Comparison of ENCODE assay signal across 8 mouse cellular contexts in genomic region chr11:94159911-94160415, GRCm38 (mm10). TPM values are rescaled to one million over a fixed set of nuclear protein-coding genes. Genes with fewer than 3 reads are reported as not detected.
A peak's percentile ranks its signal among the peaks of the same experiment; 100 is the strongest.
DNase-seq lines count a peak whose midpoint lies in the region; ATAC-seq and TF ChIP-seq lines count a peak whose summit lies in the region.

No protein-coding gene starts in this region.

- TF ChIP-seq CTCF in lung, adult 2 months (IDR thresholded peaks at IDR 0.05; ENCODE audit: insufficient read depth, low read length): no peak

- H3K9ac ChIP-seq in lung, embryonic 15.5 days: no peak overlapping the region
- H3K9ac ChIP-seq in limb, embryonic 11.5 days (ENCODE audit: low read length): peak overlapping the region; percentile 43
- H3K9ac ChIP-seq in stomach, embryonic 16.5 days (ENCODE audit: low read length): peak overlapping the region; percentile 58

- no peak overlapping the region; the same call in 1 of the 2 replicates for H3K4me3 ChIP-seq in lung, embryonic 15.5 days
- H3K4me3 ChIP-seq in lung, adult 2 months (replicated peaks; ENCODE audit: extremely low read depth, low read depth, low read length): no peak overlapping the region
- peak overlapping the region; percentile 11 for H3K4me3 ChIP-seq in limb, embryonic 11.5 days (ENCODE audit: low read depth, low read length)
- H3K4me3 ChIP-seq in stomach, embryonic 16.5 days (replicated peaks; ENCODE audit: low read length): no peak overlapping the region

- H3K4me2 ChIP-seq in lung, embryonic 15.5 days: peak overlapping the region; percentile 45
- peak overlapping the region; percentile 49 for H3K4me2 ChIP-seq in limb, embryonic 11.5 days (ENCODE audit: low read depth, severe bottlenecking)
- H3K4me2 ChIP-seq in stomach, embryonic 16.5 days (ENCODE audit: low read depth, low read length): peak overlapping the region; percentile 52; the same call in 1 of the 2 replicates

- H3K36me3 ChIP-seq in lung, embryonic 15.5 days: no peaks in the 10 kb centered on the region
- no peaks in the 10 kb centered on the region for H3K36me3 ChIP-seq in limb, embryonic 11.5 days (ENCODE audit: control insufficient read depth, insufficient read depth, low read length)
- H3K36me3 ChIP-seq in stomach, embryonic 16.5 days (ENCODE audit: control insufficient read depth, insufficient read depth, low read length): no peaks in the 10 kb centered on the region

- H3K27ac ChIP-seq in lung, embryonic 15.5 days: peak overlapping the region; percentile 68
- H3K27ac ChIP-seq in limb, embryonic 11.5 days (replicated peaks; ENCODE audit: low read depth, low read length): peak overlapping the region; percentile 61
- H3K27ac ChIP-seq in stomach, embryonic 16.5 days (ENCODE audit: low read length): peak overlapping the region; percentile 96

- WGBS in lung, embryonic 15.5 days: 52% methylated on average over 7 of the region's 7 CpGs
- WGBS in lung, adult 2 months: 64% methylated on average over 7 of the region's 7 CpGs
- 36% methylated on average over 7 of the region's 7 CpGs for WGBS in limb, embryonic 11.5 days
- 50% methylated on average over 7 of the region's 7 CpGs for WGBS in stomach, embryonic 16.5 days

- no peak for TF ChIP-seq POLR2A in lung, adult 2 months (IDR thresholded peaks at IDR 0.05; ENCODE audit: borderline replicate concordance, extremely low read depth, low read depth, low read length)

- no peaks in the 10 kb centered on the region for H3K27me3 ChIP-seq in lung, embryonic 15.5 days
- H3K27me3 ChIP-seq in limb, embryonic 11.5 days (ENCODE audit: control insufficient read depth, insufficient read depth, low read length): no peaks in the 10 kb centered on the region
- H3K27me3 ChIP-seq in stomach, embryonic 16.5 days (ENCODE audit: control insufficient read depth, insufficient read depth, low read length): no peaks in the 10 kb centered on the region

- peak; percentile 2; the same call in 1 of the 2 replicates for ATAC-seq in cerebellum, adult (ENCODE audit: insufficient number of reproducible peaks, low FRiP score, low TSS enrichment)
- ATAC-seq in lung, embryonic 15.5 days (ENCODE audit: borderline replicate concordance, extremely low read depth, low FRiP score, low TSS enrichment): no peak
- ATAC-seq in limb, embryonic 11.5 days (ENCODE audit: insufficient number of reproducible peaks, low FRiP score, low TSS enrichment, low read depth): no peak
- no peak for ATAC-seq in stomach, embryonic 16.5 days (ENCODE audit: insufficient read depth, low FRiP score)
- ATAC-seq in megakaryocyte-erythroid progenitor cell, adult 5-6 weeks (replicated peaks; ENCODE audit: low FRiP score, low TSS enrichment, poor library complexity, severe bottlenecking): no peak

- H3K9me3 ChIP-seq in lung, embryonic 15.5 days: no peaks in the 10 kb centered on the region
- no peaks in the 10 kb centered on the region for H3K9me3 ChIP-seq in limb, embryonic 11.5 days (ENCODE audit: control insufficient read depth, low read length)
- H3K9me3 ChIP-seq in stomach, embryonic 16.5 days (replicated peaks; ENCODE audit: control insufficient read depth, low read length): no peaks in the 10 kb centered on the region

- no peak for DNase-seq in cerebellum, adult 8-10 months
- no peak for DNase-seq in lung, adult 2 months
- DNase-seq in limb, embryonic 11.5 days (ENCODE audit: low spot score): peak; percentile 35
- DNase-seq in cerebellum, postnatal 10 days: no peak

- H3K4me1 ChIP-seq in lung, embryonic 15.5 days: peaks cover 33% of the 10 kb centered on the region
- peaks cover 11% of the 10 kb centered on the region; the same call in 1 of the 2 replicates for H3K4me1 ChIP-seq in lung, adult 2 months (ENCODE audit: control insufficient read depth, insufficient read depth, low read length)
- peaks cover 26% of the 10 kb centered on the region for H3K4me1 ChIP-seq in limb, embryonic 11.5 days (ENCODE audit: control insufficient read depth, insufficient read depth, low read length)
- H3K4me1 ChIP-seq in stomach, embryonic 16.5 days (ENCODE audit: control insufficient read depth, insufficient read depth, low read length): peaks cover 39% of the 10 kb centered on the region

RNA-seq across cellular contexts. Expression of gene Tob1, which starts 51.3 kb away (rescaled TPM):
- polyA plus RNA-seq in lung, embryonic 15.5 days (2015; fragmentation: Nextera tagmentation; extraction: Ambion mirVana): 26.1 and 26.5 TPM in 2 replicates
- 27.9 and 37.2 TPM in 2 replicates for polyA plus RNA-seq in lung, adult 2 months (2012; rRNA removed)
- polyA plus RNA-seq in limb, embryonic 11.5 days (2014; fragmentation: Nextera tagmentation; extraction: Ambion mirVana): 28.9 and 31.8 TPM in 2 replicates
- 35.9 and 42.3 TPM in 2 replicates for polyA plus RNA-seq in stomach, embryonic 16.5 days (2015; fragmentation: Nextera tagmentation; extraction: Ambion mirVana)
- 5.1 and 8.7 TPM in 2 replicates for total RNA-seq in megakaryocyte-erythroid progenitor cell, adult 5-6 weeks (2014; fragmentation: Nextera tagmentation)
- total RNA-seq in megakaryocyte-erythroid progenitor cell, adult 5-6 weeks (2017): 4.4 and 7.8 TPM in 2 replicates
